Mouse (Mus musculus) hindbrain, embryonic 15.5 days (tissue): Measurements from ENCODE around the gene Ubald1. TPM values are rescaled to one million over a fixed set of nuclear protein-coding genes. Genes with fewer than 3 reads are reported as not detected.

Experiments used
- ATAC-seq: fragments of 200-750 bp; cut with Nextera tagmentation; 2 replicates; pipeline ENCODE4 v1.8.0; 2017; ENCODE audit warnings: low read depth, moderate number of reproducible peaks, moderate TSS enrichment; ENCODE audit not compliant: low FRiP score
- H3K27ac ChIP-seq: fragments of 300-500 bp; sonication (generic); replicated peaks from 2 replicates; pipeline ENCODE4 v1.5.1; 2015; ENCODE audit warnings: mild to moderate bottlenecking, inconsistent platforms
- H3K27me3 ChIP-seq: fragments of 300-500 bp; sonication (generic); 2 replicates; pipeline ENCODE4 v1.6.1; 2015; ENCODE audit warnings: control low read depth, inconsistent platforms
- H3K36me3 ChIP-seq: fragments of 300-500 bp; sonication (generic); 2 replicates; pipeline ENCODE4 v1.6.1; 2015; ENCODE audit warnings: control low read depth, inconsistent platforms
- H3K4me1 ChIP-seq: fragments of 300-500 bp; sonication (generic); replicated peaks from 2 replicates; pipeline ENCODE4 v1.6.1; 2015; ENCODE audit warnings: control low read depth, inconsistent platforms
- H3K4me2 ChIP-seq: fragments of 300-500 bp; sonication (generic); 2 replicates; pipeline ENCODE4 v1.6.1; 2015; ENCODE audit warnings: moderate library complexity, mild to moderate bottlenecking, inconsistent platforms
- H3K4me3 ChIP-seq: fragments of 300-500 bp; sonication (generic); 2 replicates; pipeline ENCODE4 v1.5.1; 2015; ENCODE audit warnings: mild to moderate bottlenecking, inconsistent platforms
- H3K9ac ChIP-seq: fragments of 300-500 bp; sonication (generic); 2 replicates; pipeline ENCODE4 v1.6.1; 2015; ENCODE audit warnings: inconsistent platforms
- H3K9me3 ChIP-seq: fragments of 300-500 bp; sonication (generic); 2 replicates; pipeline ENCODE4 v1.6.1; 2016; ENCODE audit warnings: control low read depth, inconsistent platforms
- WGBS: fragments of 180-500 bp; shearing (Covaris S2); methylation state at CpG from one replicate; pipeline ENCODE4 v1.1.7; 2015; 5-methylcytosine and 5-hydroxymethylcytosine counted together
- polyA plus RNA-seq: library from polyadenylated mRNA; unstranded; fragments of >200 nt; fragmentation: Nextera tagmentation; extraction: Ambion mirVana; gene quantifications from 2 replicates; pipeline ENCODE4 v1.2.1, GENCODE M21; 2015

The Ubald1 gene
- 51.1 and 69.2 TPM in 2 replicates for polyA plus RNA-seq

- Histone ChIP-seq H3K9ac (peak within 1 kb of the TSS; percentile 68), H3K4me3 (peak within 1 kb of the TSS; percentile 81), H3K36me3 (no peaks in the 10 kb centered on the region), H3K27me3 (no peaks in the 10 kb centered on the region), H3K27ac (peak within 1 kb of the TSS; percentile 98), H3K4me1 (peaks cover 48% of the 10 kb centered on the region), H3K4me2 (peak within 1 kb of the TSS; percentile 65), H3K9me3 (no peaks in the 10 kb centered on the region)
- WGBS, result under 1% methylated on average over 48 of the region's 48 CpGs
- ATAC-seq, result peak; percentile 91
Observed at GRCm38 (mm10) chr16:4880136-4880825, at the start of gene Ubald1. Gene Ubald1 (minus strand): TSS chr16:4880315.

- Histone ChIP-seq H3K36me3 (peaks cover 96% of the 10 kb centered on the region), H3K4me2 (no peak overlapping the region), H3K27ac (no peak overlapping the region), H3K9ac (no peak overlapping the region), H3K4me3 (no peak overlapping the region), H3K27me3 (no peaks in the 10 kb centered on the region), H3K4me1 (no peaks in the 10 kb centered on the region), H3K9me3 (no peaks in the 10 kb centered on the region)
- WGBS, result 94% methylated on average over 2 of the region's 2 CpGs
- no peak for ATAC-seq
Observed at GRCm38 (mm10) chr16:4928474-4928873, 48.4 kb upstream of the Ubald1 start.

- no peaks in the 10 kb centered on the region for H3K27me3 ChIP-seq
- WGBS, result 95% methylated on average over 7 of the region's 7 CpGs
- no peak overlapping the region for H3K4me2 ChIP-seq
- H3K4me3 ChIP-seq, result no peak overlapping the region
- peaks cover 96% of the 10 kb centered on the region for H3K36me3 ChIP-seq
- H3K4me1 ChIP-seq, result no peaks in the 10 kb centered on the region
- ATAC-seq, result no peak
- H3K9me3 ChIP-seq, result no peaks in the 10 kb centered on the region
- no peak overlapping the region for H3K9ac ChIP-seq
- H3K27ac ChIP-seq, result no peak overlapping the region
Observed at GRCm38 (mm10) chr16:4927967-4928366, 47.9 kb upstream of the Ubald1 start.

- Histone ChIP-seq H3K27me3 (no peaks in the 10 kb centered on the region), H3K4me2 (no peak overlapping the region), H3K27ac (no peak overlapping the region), H3K9me3 (no peaks in the 10 kb centered on the region), H3K4me3 (no peak overlapping the region), H3K9ac (no peak overlapping the region), H3K4me1 (no peaks in the 10 kb centered on the region), H3K36me3 (peaks cover 81% of the 10 kb centered on the region)
- 90% methylated on average over 5 of the region's 5 CpGs for WGBS
- ATAC-seq, result no peak
Observed at GRCm38 (mm10) chr16:4923996-4924395, 43.9 kb upstream of the Ubald1 start.

- Histone ChIP-seq H3K27me3 (no peaks in the 10 kb centered on the region), H3K9me3 (no peaks in the 10 kb centered on the region), H3K4me1 (no peaks in the 10 kb centered on the region), H3K36me3 (peaks cover 78% of the 10 kb centered on the region), H3K9ac (no peak overlapping the region), H3K4me2 (no peak overlapping the region), H3K27ac (no peak overlapping the region), H3K4me3 (no peak overlapping the region)
- ATAC-seq, result no peak
- 95% methylated on average over 6 of the region's 6 CpGs for WGBS
Observed at GRCm38 (mm10) chr16:4922481-4922880, 42.4 kb upstream of the Ubald1 start.

GRCm38 (mm10) chr16:4920556-4920955 lies 40.4 kb upstream of the Ubald1 start:
- no peak overlapping the region for H3K9ac ChIP-seq
- H3K4me2 ChIP-seq, result no peak overlapping the region
- H3K27me3 ChIP-seq, result no peaks in the 10 kb centered on the region
- H3K36me3 ChIP-seq, result peaks cover 74% of the 10 kb centered on the region
- no peak overlapping the region for H3K4me3 ChIP-seq
- H3K4me1 ChIP-seq, result no peaks in the 10 kb centered on the region
- WGBS, result 87% methylated on average over 4 of the region's 4 CpGs
- no peaks in the 10 kb centered on the region for H3K9me3 ChIP-seq
- no peak overlapping the region for H3K27ac ChIP-seq
- ATAC-seq, result no peak

- Histone ChIP-seq H3K4me3 (no peak overlapping the region), H3K27me3 (no peaks in the 10 kb centered on the region), H3K27ac (no peak overlapping the region), H3K4me1 (no peaks in the 10 kb centered on the region), H3K36me3 (peaks cover 56% of the 10 kb centered on the region), H3K4me2 (no peak overlapping the region), H3K9me3 (no peaks in the 10 kb centered on the region), H3K9ac (no peak overlapping the region)
- WGBS, result 83% methylated on average over 2 of the region's 2 CpGs
- no peak for ATAC-seq
Observed at GRCm38 (mm10) chr16:4916608-4917007, 36.5 kb upstream of the Ubald1 start.

- Histone ChIP-seq H3K4me1 (no peaks in the 10 kb centered on the region), H3K36me3 (peaks cover 63% of the 10 kb centered on the region), H3K4me3 (no peak overlapping the region), H3K9me3 (no peaks in the 10 kb centered on the region), H3K27ac (no peak overlapping the region), H3K9ac (no peak overlapping the region), H3K4me2 (no peak overlapping the region), H3K27me3 (no peaks in the 10 kb centered on the region)
- WGBS, result 92% methylated on average over 3 of the region's 3 CpGs
- no peak for ATAC-seq
Observed at GRCm38 (mm10) chr16:4915931-4916330, 35.8 kb upstream of the Ubald1 start.

- Histone ChIP-seq H3K4me1 (no peaks in the 10 kb centered on the region), H3K36me3 (peaks cover 69% of the 10 kb centered on the region), H3K4me2 (no peak overlapping the region), H3K4me3 (no peak overlapping the region), H3K9me3 (no peaks in the 10 kb centered on the region), H3K27me3 (no peaks in the 10 kb centered on the region), H3K27ac (0 out of 2 replicates have a peak overlapping the region, but pooled peaks have one; percentile 36), H3K9ac (no peak overlapping the region)
- peak; percentile 66; the same call in 1 of the 2 replicates for ATAC-seq
- 36% methylated on average over 12 of the region's 12 CpGs for WGBS
Observed at GRCm38 (mm10) chr16:4913783-4914735, 33.9 kb upstream of the Ubald1 start.

- peaks cover 64% of the 10 kb centered on the region for H3K36me3 ChIP-seq
- H3K9ac ChIP-seq, result no peak overlapping the region
- H3K4me1 ChIP-seq, result no peaks in the 10 kb centered on the region
- H3K27ac ChIP-seq, result peak overlapping the region; percentile 36; the same call in 1 of the 2 replicates
- H3K9me3 ChIP-seq, result no peaks in the 10 kb centered on the region
- no peak overlapping the region for H3K4me3 ChIP-seq
- H3K4me2 ChIP-seq, result no peak overlapping the region
- WGBS, result 79% methylated on average over 11 of the region's 11 CpGs
- peak; percentile 43; the same call in 1 of the 2 replicates for ATAC-seq
- no peaks in the 10 kb centered on the region for H3K27me3 ChIP-seq
Observed at GRCm38 (mm10) chr16:4912907-4913782, 33.0 kb upstream of the Ubald1 start.

GRCm38 (mm10) chr16:4912074-4912648 lies 32.0 kb upstream of the Ubald1 start:
- Histone ChIP-seq H3K36me3 (peaks cover 60% of the 10 kb centered on the region), H3K9me3 (no peaks in the 10 kb centered on the region), H3K27ac (no peak overlapping the region), H3K9ac (no peak overlapping the region), H3K4me3 (no peak overlapping the region), H3K27me3 (no peaks in the 10 kb centered on the region), H3K4me2 (no peak overlapping the region), H3K4me1 (no peaks in the 10 kb centered on the region)
- no peak for ATAC-seq
- 81% methylated on average over 10 of the region's 10 CpGs for WGBS
